Mouse (Mus musculus) hindbrain, embryonic 10.5 days (tissue): Measurements from ENCODE around the gene Ercc6. TPM values are rescaled to one million over a fixed set of nuclear protein-coding genes. Genes with fewer than 3 reads are reported as not detected.

Experiments
- polyA plus RNA-seq: library from polyadenylated mRNA; unstranded; fragments of >200 nt; fragmentation: Nextera tagmentation; extraction: Ambion mirVana; gene quantifications from 2 replicates; pipeline ENCODE4 v1.2.1, GENCODE M21; 2016

The Ercc6 gene
- polyA plus RNA-seq, 1 experiment from 2014 or later, result 30.4 TPM

Other genes starting within 250 kb of the Ercc6 start
- gene Ogdhl, start 191.5 kb upstream of the Ercc6 start, polyA plus RNA-seq, result 15.7 and 17.8 TPM in 2 replicates
- 0.32 and 2.0 TPM in 2 replicates for gene 1700024G13Rik, start 125.1 kb upstream of the Ercc6 start, polyA plus RNA-seq
- 2.8 and 12.0 TPM in 2 replicates for gene Slc18a3, start 48.7 kb upstream of the Ercc6 start, polyA plus RNA-seq
- 0.19 and 1.1 TPM in 2 replicates for gene Chat, start 47.5 kb upstream of the Ercc6 start, polyA plus RNA-seq
- 10.3 and 23.6 TPM in 2 replicates for gene Prrxl1, start 85.9 kb downstream of the Ercc6 start, polyA plus RNA-seq
- gene 3425401B19Rik, start 171.8 kb downstream of the Ercc6 start, polyA plus RNA-seq, result 0.20 and 0.39 TPM in 2 replicates